In the genomic region with DNA sequence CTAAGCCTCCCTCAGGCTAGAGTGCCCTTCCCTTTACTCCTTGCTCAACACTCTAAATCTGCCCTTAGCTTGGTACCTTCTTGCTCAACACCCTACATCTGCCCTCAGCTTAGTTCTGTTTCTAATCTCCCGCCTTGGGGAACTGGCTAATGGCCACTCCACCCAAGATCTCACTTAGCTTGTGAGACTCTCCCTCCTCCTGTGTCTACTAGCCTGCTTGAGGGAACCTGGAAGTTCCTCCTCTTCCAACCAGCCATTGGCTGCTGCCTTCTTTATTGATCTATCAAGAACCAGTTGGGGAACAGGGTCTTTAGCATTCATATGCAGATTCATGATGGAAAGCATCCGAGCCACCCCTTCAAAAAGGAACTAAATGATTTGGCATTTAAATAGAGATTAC, we compare ENCODE assay signal across 13 mouse cellular contexts.
DNase-seq lines count a peak whose midpoint lies in the region.
"Had no signal": no experiment of that assay in that cellular context is flagged by ENCODE, and none has a peak within 500 bp of the region (broad histone marks: within the 10 kb centered on the region; RNA-seq: fewer than 3 reads in every experiment).

No protein-coding gene starts in this region.

- DNase-seq in spleen, postnatal 36 days (ENCODE audit: low spot score in 2 of 2) = peak; percentile 1 to 3
- no peak for DNase-seq in spleen, postnatal 10 days (ENCODE audit: low spot score in 2 of 2)
- DNase-seq in ZHBTc4 (ENCODE audit: low read depth, low spot score) = peak; percentile 83
- peak; percentile 50 for DNase-seq in lung, postnatal 36 days
- DNase-seq in right cerebral cortex, postnatal 36 days (ENCODE audit: low spot score in 2 of 2) = no peak
- no peak for DNase-seq in frontal cortex, postnatal 25 days (ENCODE audit: low spot score in 2 of 2)
- no peak for DNase-seq in urinary bladder, postnatal 14 days (ENCODE audit: low spot score)
- DNase-seq: adrenal gland, adult 8-10 months; cerebellum, postnatal 10 days; gastrocnemius, postnatal 25 days; heart, postnatal 4 days; kidney, adult 2 months; kidney, postnatal 4 days had no signal

Comparison
In these comparisons a context has a peak if more than half of its experiments do, and no peak if none do; other contexts are left out.
1. DNase-seq: peak in spleen, postnatal 36 days (2 of 2), ZHBTc4 (single experiment) and lung, postnatal 36 days (single experiment); none in spleen, postnatal 10 days (0 of 2), right cerebral cortex, postnatal 36 days (0 of 2), frontal cortex, postnatal 25 days (0 of 2) and urinary bladder, postnatal 14 days (single experiment).